Mouse (Mus musculus) mesoderm, embryonic 11.5 days (tissue): ENCODE results near the gene Hpn.

Source experiments
- DNase-seq: peaks from one replicate; pipeline ENCODE4 v3.0.0-alpha.2; 2012; ENCODE audit warnings: low read depth, low spot score

The Hpn gene

DNA sequence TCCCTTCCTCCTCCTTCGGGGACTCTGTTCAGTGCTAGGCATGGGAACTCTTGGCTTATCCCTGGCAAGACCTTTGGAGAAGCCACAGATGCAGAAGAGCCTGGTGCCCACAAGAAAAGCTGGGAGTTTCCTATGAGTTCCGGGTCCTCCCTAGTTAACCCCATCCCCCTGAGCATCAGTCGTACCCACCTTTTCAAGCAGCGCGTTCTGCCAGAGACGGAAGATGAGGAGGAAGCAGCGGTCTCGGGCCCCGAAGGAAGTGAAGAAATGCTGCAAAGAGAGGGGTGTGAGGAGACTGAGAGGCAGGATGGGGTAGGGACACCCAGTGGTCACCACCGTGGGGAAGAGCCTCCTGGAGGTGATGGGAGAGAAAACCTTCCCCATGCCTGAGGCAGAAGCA lies 25.9 kb upstream of the Hpn start:
- DNase-seq, result no peak

DNA sequence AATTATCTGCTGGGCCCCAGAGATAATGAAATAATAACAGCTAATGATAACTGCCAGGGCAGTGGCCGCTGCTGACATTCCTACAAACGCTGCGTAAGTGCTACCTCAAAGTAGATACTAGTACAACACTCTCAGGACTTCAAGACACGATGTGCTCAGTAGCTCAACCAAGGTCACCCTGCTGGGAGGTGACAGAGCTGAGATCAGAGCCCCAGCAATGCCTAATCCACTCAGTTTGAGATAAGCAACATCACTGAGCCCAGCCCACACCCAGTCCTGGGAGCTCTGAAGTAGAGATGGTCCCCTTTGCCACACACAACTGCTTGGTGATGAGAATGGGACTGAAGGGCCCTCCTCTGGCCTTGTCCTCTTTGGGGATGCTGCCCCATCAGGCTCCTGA lies 25.2 kb upstream of the Hpn start:
- no peak for DNase-seq

DNA sequence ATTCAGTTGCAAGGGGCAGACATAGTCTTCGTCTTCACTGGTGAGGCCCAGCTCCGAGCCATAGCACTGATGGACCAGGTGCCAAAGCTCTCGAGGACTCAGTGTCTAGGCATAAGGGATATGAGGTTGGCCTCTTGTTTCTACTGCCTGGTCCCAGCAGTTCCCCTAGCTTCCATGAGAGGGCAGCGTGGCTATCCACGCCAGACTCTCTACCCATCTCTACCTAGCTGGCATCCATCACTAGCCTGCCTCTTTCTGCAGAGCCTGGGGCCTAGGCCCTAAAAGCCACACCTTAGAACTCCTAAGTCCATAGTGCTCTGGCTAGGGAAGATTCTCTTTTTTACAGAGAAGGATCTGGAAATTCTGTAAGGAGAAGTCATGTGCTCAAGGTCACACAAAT lies 24.7 kb upstream of the Hpn start:
- no peak for DNase-seq

DNA sequence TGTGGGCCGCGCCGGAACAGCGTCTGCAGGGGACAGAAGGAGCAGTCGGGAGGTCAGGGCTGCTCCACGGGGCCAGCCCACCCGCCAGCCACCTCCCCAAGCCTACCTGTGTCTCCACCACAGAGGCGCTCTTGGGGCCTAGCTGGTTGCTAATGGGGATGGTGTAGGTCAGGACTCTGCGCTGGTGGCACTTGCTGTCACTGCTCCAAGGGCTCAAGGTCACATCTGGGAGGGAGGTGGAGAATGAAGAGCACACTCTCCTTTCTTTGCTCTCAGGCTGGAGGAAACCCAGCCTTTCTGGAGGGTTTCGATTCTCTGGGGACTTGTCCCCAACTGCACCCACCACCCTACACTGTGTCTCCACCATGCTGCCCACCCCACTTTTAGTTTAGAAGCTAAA lies 20.6 kb upstream of the Hpn start:
- no peak for DNase-seq

DNA sequence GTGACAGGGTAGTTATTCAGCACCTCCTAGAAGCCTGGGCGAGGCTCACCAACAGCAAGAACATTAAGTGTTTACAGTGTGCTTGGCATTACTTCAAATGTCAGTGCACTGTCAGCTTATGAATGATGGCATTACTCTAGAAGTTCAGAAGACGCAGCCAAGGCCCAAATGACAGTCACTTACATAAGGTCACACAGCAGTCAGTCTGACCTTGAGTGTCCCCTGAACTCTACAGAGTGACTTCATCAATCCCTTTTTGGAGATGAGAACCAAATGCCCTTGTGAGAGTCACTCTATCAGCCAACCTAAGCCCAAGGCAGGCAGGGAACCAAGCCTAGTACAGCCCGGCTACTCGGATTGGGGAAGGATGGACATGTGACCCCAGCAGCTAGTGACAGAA lies 16.8 kb upstream of the Hpn start:
- no peak for DNase-seq

DNA sequence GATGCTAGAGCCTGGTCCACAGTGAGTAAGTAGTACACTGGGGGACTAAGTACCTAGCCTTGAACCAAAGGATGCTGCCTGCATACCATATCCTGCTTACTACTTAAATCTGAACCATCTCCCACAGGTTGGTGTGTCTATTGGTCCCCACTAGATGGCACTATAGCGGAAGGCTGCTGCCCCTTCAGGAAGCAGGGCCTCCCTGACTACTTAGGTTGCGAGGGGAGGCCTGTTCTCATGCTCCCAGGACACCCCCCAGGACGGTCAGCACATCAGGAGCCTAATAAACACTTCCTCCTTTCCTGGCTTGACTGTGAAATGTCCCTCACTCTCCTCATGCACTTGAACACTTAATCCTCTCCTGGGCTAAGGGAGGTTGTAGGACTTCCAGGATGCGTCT lies 15.8 kb upstream of the Hpn start:
- peak; percentile 79 for DNase-seq

DNA sequence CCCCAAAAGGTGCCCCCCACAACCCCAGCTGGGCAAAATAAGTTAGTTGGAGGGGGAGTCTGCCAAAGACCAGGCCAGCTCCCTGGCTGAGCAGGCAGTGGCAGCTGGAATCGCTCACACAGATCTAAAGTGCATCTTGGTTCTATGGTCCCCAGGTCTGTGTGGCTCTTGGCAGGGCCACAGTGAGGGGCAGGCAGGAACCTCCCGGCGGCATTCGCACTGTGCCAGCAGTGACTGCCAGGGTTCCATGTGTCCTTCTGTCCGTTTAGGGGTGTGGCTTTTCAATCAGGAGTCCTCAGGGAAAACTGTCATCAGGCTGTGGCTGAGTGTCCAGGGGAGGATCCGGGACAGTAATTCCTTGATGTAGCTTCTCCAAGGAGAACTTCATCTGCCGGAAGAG lies 15.1 kb upstream of the Hpn start:
- no peak for DNase-seq

DNA sequence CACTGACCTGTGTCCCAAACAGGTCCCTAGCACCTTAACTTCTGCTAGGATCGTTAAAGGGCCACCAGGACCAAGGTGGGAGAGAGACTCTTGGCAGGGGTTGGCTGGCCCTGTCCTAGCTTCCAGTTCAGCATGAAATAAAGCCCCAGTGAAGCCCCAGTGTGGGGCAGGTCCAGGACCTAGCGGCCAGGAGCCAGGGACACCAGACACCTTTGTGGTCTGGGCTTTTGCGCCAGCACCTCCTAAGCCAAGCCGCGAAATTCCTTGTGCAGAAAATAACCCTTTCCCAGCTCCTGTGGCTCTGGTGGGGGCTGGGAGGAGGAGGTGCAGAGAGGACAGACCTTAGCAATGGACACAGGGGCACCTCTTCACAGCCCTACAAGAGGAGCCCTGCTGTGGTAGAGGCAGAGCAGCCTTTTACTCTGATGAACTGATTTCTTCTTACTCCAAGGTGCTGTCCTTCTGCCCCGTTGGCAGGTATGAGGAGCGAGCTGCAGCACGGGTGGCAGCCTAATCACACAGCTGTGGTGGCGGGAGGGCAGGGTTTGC lies 13.1 kb upstream of the Hpn start:
- DNase-seq, result no peak

DNA sequence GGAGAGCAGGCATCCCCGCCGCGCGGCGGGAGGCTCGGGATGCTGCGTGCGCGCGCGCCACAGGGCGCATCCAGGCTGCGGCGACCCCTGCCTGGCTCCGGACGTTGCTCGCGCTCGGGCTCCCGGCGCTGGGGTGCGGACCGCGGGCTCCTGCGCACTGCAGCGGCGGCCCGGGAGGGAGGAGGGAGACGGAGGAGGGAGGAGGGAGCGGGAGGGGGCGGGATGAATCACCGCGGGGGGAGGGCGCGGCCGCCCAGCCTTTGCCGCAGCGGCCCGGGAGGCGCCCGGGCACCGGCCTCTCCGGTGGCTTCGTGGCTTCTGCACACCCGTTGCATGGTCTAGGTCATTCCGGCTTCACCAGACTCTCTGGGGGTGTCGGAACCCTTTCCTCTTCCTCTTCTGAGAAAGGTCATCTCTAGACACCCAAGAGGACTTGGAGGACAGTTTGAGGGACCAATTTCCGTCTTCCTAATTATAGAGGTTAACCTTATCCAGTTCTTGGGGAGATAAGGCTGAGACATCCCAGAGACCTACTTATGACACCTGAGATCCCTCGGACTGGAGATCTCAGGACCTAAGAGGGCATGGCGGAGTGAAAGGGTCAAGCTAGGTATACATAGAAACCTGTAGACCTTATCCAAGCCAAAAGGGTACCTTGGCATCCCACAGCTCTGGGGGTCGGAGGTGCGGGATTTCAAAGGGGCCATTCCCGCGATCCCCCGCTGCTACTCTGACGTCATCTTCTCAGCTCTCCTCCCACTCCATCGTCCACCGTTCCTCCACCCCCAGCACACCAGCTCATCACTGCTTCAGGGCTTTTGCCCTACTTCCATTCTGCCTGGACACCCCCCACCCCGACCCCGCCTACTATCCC lies 12.0 kb upstream of the Hpn start, which contains the start of gene Scn1b:
Scn1b (minus strand) TSS at position 153 of the 874 bp plus-strand sequence.
- peak; percentile 52 for DNase-seq

DNA sequence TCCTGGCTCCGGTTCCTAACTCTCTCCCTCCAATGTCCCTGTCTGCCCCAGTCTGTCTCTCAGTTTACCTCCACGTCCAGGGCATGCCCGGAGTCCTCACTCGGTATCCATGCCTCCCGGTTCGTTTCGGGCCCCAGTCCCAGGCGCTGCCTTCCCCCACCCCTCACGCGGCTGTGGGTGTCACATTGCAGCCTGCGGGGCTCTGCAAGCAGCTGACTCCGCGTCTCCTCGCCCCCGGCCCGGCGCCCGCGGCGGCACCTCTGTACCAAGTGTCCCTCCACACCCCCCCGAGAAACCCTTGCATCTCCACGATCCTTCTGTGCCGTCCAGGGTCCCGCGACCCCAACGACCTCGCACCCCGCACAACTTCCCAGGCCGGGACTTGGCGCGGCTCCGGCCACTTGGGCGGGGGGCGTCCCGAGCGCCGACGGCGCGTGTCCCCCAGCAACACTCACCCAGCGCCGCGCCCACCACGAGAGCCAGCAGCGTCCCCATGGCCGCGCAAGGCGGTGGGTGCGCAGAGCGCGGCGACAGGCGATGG lies 11.2 kb upstream of the Hpn start:
- DNase-seq, result no peak

DNA sequence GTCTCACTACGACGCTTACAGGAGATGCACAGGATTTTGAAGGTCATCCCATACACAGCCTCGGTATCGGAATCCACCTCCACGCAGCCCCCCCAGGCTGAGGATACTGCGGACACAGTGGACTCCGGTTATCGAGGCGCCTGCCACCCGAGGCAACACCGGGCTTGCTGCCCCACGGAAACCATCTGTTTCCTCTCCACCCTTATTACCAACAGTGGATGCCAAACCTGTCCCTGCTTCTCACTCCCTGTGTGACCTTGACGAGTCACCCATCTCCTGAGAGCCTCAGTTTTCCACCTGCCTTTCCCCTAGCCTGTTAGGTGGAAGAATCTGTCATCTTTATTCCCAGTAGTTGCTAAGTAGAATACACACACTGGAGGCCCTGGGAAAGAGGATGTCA lies 10.0 kb upstream of the Hpn start:
- no peak for DNase-seq

DNA sequence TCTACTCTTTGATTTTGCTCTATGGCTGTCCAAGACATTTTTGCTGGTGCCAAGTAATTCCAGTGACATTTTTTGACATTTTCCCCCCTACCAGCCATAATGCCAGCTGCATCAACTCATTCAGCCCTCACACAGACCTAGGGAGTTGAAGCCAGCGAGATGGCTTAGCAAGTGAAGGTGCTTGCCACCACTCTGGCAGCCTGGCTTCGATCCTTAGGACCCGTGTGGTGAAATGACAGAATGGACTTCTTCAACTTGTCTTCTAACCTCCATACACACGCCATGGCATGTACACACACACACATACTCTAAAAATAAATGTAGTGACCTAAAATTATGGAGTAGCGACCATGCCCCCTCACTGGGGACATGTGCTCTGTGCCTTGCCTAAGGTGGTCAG lies 9.3 kb upstream of the Hpn start:
- DNase-seq, result no peak

DNA sequence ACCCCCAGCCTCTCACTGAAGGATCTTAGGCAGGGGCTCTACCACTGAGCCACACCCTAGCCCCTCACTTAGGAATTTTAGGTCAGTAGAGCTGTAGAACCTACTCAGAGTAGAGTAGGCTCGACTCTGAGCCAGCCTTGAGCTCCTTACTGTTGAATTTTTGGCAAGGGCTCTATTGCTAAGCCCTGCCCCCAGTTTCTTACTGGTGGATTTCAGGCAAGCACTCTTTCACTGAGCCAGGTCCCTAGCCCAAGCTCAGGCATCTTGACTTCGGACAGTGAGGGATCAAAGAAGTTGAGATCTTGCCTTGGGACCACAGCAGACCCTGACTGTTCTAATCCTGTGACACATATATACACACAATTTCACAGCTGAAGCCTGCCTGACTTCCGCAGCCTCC lies 8.6 kb upstream of the Hpn start:
- no peak for DNase-seq

DNA sequence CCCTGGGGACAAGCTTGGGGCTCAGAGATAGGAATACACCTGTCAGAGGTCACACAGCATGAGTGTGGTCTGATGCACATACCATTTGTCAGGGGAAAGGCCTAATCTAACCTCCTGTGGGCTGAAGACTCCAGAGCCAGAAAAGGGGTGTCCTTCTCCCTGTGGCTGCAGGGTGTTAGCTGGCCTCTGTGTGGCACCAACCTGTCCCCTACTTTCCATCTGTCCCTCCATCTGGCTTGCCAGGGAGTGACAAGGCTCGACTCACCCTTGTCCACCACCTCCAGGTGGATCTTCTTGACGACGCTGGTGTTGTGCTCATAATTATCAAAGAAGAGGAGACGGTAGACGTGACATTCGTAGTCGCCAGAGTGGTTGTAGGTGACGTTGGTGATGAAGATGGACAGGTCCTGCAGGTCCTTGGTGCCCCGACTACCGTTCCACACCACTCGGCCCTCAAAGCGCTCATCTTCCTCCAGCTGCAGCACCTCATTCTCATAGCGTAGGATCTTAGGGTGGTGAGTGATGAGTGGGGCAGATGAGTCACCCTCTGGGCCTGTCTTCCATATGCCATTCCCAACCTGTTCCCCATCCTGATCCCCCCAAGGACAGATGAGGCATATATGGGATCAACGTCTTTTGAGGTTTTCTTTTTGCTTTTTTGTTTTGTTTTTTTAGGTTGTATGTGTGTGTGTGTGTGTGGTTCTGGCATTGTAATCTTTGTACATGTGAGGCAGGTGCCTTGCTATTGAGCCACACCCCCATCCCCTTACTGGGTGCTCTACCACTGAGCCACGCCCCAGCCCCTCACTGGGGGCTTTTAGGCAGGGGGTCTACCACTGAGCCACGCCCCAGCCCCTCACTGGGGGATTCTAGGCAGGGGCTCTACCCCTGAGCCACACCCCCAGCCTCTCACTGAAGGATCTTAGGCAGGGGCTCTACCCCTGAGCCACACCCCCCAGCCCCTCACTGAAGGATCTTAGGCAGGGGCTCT lies 7.8 kb upstream of the Hpn start:
- no peak for DNase-seq

DNA sequence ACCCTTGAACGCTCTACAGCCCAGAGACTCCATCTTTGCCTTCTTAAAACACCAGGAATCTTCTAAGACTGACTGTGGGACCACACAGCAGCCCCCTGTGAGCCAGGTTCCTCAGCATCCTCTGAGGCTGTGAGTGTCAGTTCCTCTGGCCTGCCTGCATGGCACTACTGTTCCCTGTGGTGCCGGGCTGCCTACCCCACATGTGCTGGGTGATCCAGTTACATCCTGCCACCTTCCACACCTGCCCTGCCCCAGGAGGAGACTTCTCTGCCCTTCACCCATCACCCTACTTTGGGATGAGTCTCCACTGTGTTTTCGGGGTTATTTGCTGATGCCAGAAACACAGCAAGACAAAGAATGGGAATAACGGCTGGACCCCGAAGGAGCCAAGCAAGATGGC lies 4.5 kb upstream of the Hpn start:
- DNase-seq, result no peak

DNA sequence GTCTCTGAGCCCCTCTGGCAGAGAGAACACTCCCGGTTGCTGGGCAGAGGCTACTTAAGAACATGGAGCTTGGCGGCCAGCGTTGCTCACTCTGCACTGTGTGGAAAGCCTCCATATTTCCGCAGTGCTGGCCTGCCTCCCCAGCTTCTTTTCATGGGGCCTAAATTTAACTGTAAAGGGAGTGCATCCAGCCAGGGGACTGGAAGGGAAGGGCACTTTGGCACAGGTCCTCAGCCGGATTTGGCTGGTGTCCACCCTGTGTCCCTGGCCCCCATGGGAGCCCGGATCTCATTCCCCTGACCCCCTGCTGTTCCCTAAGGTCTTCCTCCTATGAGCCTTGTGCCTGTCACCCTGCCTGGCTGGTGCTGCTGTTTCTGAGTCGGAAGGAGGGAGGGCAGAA lies 3.4 kb upstream of the Hpn start:
- DNase-seq, result no peak

DNA sequence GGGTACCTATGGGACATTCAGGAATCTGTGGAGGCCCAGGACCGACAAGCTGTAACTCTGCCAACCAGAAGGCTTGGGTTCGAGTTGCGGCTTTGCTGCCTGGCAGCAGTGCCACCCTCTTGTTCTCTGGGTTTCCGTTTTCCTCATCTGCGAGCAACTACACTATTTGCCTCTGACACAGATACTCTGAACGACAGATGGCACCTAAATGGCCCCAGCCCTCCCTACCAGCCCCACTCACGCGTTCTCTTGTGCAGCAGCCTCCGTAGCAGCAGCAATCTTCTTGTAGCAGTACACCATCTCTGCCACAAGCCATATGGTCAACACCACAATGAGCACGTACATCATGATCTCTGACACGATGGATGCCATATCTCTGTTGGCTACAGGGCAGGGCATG lies 2.4 kb upstream of the Hpn start:
- no peak for DNase-seq

DNA sequence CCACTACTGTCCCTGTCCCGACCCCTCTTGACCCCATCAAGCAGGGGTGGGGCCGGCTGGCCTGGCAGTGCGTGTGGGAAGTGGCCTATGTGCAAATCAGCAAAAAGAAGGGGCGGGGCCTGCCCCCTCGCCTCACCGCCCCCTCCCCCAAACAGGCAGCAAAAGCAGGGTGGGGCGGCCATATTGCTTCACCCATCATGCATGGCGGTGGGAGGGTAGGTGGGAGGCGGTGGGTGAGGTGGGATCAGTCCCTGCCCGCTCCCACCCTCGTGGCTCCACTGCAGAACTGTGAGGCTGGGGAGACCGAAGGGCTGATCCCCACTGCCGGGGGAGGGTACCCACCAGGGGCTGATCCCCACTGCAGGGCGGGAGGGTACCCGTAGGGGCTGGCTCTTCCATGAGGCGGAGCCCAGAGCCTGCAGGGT lies 1.6 kb upstream of the Hpn start:
- peak; percentile 32 for DNase-seq

DNA sequence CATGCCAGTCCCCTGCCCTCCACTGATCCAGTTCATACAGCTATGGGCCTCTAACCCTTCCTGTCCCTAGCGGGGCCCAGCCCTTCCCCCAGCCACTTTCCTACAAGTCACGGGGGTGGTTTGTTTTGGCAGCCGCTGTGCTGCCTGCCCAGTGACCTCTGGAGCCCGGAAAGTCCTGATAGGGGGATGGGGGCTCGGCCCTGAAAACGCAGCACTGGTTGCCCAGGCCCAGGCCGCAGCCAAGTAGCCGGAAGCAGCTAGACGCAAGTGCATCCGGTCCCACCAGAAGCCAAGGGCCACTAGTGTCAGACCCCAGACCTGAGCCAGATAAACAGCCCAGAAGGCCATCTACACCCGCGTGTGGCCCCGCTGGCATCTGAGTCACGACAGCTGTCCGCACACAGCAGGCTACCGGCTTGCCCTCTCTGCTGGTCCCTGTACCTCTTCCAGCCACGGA lies 525 bp upstream of the Hpn start:
- peak; percentile 26 for DNase-seq

DNA sequence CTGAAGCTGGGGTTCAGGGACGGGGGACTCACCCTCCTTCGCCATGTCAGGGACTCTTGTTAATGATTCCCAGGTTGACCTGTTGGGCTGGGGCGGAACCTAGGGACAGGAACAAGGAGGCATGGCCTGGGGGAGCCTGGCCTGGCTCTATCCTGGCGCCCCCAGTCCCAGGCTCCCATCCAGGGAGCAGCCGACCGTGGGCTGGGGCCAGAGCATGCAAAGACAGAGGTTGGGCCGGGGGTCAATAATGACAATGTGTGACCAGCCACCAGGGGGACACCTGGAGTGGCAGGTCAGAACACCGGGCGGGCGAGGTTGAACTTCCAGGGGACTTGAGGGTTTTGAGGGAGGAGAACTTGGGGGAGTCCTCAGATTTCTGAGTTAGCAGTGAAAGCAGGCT lies 444 bp downstream of the Hpn start:
- DNase-seq, result no peak

DNA sequence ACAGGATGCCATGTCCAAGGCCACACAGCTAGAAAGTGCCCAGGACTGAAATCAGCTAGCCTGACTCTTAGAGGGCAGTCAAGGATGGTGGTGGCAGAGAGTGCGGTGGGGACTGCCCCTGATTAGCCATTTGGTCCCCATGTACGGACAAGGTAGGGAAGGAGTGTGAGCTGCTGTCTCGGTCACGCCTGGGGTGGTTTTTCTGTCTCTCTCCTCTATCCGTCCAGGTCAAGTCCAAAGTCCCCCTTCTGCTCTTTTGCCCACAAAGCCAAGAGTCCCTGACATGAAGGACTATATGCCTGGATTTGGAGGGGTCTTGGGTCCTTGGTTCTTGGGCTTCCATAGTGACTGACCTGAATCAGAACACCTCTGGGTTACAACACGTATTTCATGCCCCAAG lies 1.3 kb downstream of the Hpn start:
- DNase-seq, result no peak

DNA sequence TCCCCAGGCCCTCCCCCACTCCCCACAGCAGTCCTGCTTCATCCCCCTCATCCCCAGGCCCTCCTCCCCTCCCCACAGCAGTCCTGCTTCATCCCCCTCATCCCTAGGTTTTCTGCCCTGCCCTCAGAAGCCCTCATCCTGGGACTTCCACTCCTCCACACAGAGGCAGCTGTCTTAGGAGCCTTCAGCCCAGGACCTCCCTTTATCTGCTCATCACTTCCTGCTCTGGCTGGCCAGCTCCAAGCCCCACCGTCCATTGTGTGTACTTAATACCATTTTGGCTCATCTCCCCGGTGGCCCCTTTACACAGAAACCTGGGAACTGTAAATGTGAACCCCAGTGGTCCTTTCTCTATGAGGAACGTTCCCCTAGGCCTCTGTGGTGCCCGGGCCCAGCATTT lies 3.1 kb downstream of the Hpn start:
- DNase-seq, result no peak
